Mouse (Mus musculus) intestine, embryonic 14.5 days (tissue): ENCODE measurements around the gene Srsf12. TPM values are rescaled to one million over a fixed set of nuclear protein-coding genes. Genes with fewer than 3 reads are reported as not detected.

ENCODE experiments used
- polyA plus RNA-seq: library from polyadenylated mRNA; unstranded; fragments of >200 nt; fragmentation: Nextera tagmentation; extraction: Ambion mirVana; gene quantifications from 2 replicates; pipeline ENCODE4 v1.2.1, GENCODE M21; 2014

The Srsf12 gene
- polyA plus RNA-seq, 1 experiment from 2014 or later: 9.5 TPM

Other genes with a start within 250 kb of the Srsf12 start
- 10.0 and 14.5 TPM in 2 replicates for gene Rragd, start 226.0 kb upstream of the Srsf12 start, polyA plus RNA-seq
- gene Ube2j1, start 177.6 kb upstream of the Srsf12 start, polyA plus RNA-seq: 39.7 and 45.2 TPM in 2 replicates
- gene Gabrr2, start 146.0 kb upstream of the Srsf12 start, polyA plus RNA-seq: 0.09 and 0.17 TPM in 2 replicates
- not detected in 2 replicates for gene Gabrr1, start 76.5 kb upstream of the Srsf12 start, polyA plus RNA-seq
- 1.2 TPM in 2 replicates for gene Pm20d2, start 19.3 kb upstream of the Srsf12 start, polyA plus RNA-seq
- 88.7 and 91.1 TPM in 2 replicates for gene Pnrc1, start 81.2 kb downstream of the Srsf12 start, polyA plus RNA-seq
- 22.6 and 24.0 TPM in 2 replicates for gene Rngtt, start 101.3 kb downstream of the Srsf12 start, polyA plus RNA-seq